Mouse (Mus musculus): ENCODE results near the gene Gm42906.

- TF ChIP-seq USF1 (IDR thresholded peaks at IDR 0.05; ENCODE audit: low read depth) = no peak
- TF ChIP-seq CTCF (IDR thresholded peaks at IDR 0.05; ENCODE audit: control insufficient read depth, insufficient read depth, insufficient read length) = no peak
- TF ChIP-seq MYOD1 (IDR thresholded peaks at IDR 0.05; ENCODE audit: control insufficient read depth, insufficient read length, low read depth) = no peak
These were observed 21.7 kb downstream of the Gm42906 start for GRCm38 (mm10) chr5:151406276-151406675.

All from C2C12 (cell line).